Mouse (Mus musculus) embryonic facial prominence, embryonic 11.5 days (tissue): ENCODE measurements around the gene Orm2. TPM values are rescaled to one million over a fixed set of nuclear protein-coding genes. Genes with fewer than 3 reads are reported as not detected.
A peak's percentile ranks its signal among the peaks of the same experiment; 100 is the strongest.

Source experiments
- ATAC-seq: fragments of 200-750 bp; cut with Nextera tagmentation; replicated peaks from 2 replicates; pipeline ENCODE4 v1.8.0; 2017; ENCODE audit warnings: low read depth; ENCODE audit not compliant: insufficient number of reproducible peaks, low FRiP score, low TSS enrichment
- DNase-seq: peaks from one replicate; pipeline ENCODE4 v3.0.0-alpha.2; 2015; ENCODE audit warnings: low spot score
- H3K27ac ChIP-seq: fragments of 300-500 bp; sonication (generic); replicated peaks from 2 replicates; pipeline ENCODE4 v1.5.1; 2014; ENCODE audit warnings: mild to moderate bottlenecking, low read depth, low read length, control low read depth
- H3K27me3 ChIP-seq: fragments of 300-500 bp; sonication (generic); 2 replicates; pipeline ENCODE4 v1.6.1; 2014; ENCODE audit warnings: mild to moderate bottlenecking, low read length, moderate library complexity, mixed read lengths; ENCODE audit not compliant: control insufficient read depth, insufficient read depth
- H3K36me3 ChIP-seq: fragments of 300-500 bp; sonication (generic); replicated peaks from 2 replicates; pipeline ENCODE4 v1.6.1; 2014; ENCODE audit warnings: low read depth, mild to moderate bottlenecking, low read length, moderate library complexity, mixed read lengths; ENCODE audit not compliant: control insufficient read depth, insufficient read depth
- H3K4me1 ChIP-seq: fragments of 300-500 bp; sonication (generic); 2 replicates; pipeline ENCODE4 v1.6.1; 2014; ENCODE audit warnings: low read length, mixed read lengths; ENCODE audit not compliant: control insufficient read depth, insufficient read depth
- H3K4me2 ChIP-seq: fragments of 300-500 bp; sonication (generic); 2 replicates; pipeline ENCODE4 v1.6.1; 2014; ENCODE audit warnings: low read depth, mild to moderate bottlenecking, control low read depth, low read length, moderate library complexity
- H3K4me3 ChIP-seq: fragments of 300-500 bp; sonication (generic); 2 replicates; pipeline ENCODE4 v1.5.1; 2014; ENCODE audit warnings: low read depth, low read length, control low read depth
- H3K9ac ChIP-seq: fragments of 300-500 bp; sonication (generic); replicated peaks from 2 replicates; pipeline ENCODE4 v1.6.1; 2014; ENCODE audit warnings: mild to moderate bottlenecking, control low read depth, low read length
- H3K9me3 ChIP-seq: fragments of 300-500 bp; sonication (generic); replicated peaks from 2 replicates; pipeline ENCODE4 v1.6.1; 2016; ENCODE audit warnings: mild to moderate bottlenecking, low read length, inconsistent platforms, mixed read lengths; ENCODE audit not compliant: control insufficient read depth
- WGBS: fragments of 180-500 bp; shearing (Covaris S2); extraction: QIAGEN DNeasy Blood & Tissue Kit; methylation state at CpG from one replicate; pipeline ENCODE4 v1.1.7; 2014; 5-methylcytosine and 5-hydroxymethylcytosine counted together
- polyA plus RNA-seq: library from polyadenylated mRNA; unstranded; fragments of >200 nt; fragmentation: Nextera tagmentation; extraction: Ambion mirVana; gene quantifications from 2 replicates; pipeline ENCODE4 v1.2.1, GENCODE M21; 2014

Orm2 gene
- polyA plus RNA-seq, 1 experiment from 2014 or later = not detected

GRCm38 (mm10) chr4:63368577-63368976 lies 6.3 kb downstream of the Orm2 start:
- 18% methylated on average over 4 of the region's 4 CpGs for WGBS
- H3K9me3 ChIP-seq = no peaks in the 10 kb centered on the region
- H3K27me3 ChIP-seq = no peaks in the 10 kb centered on the region
- ATAC-seq = 0 out of 2 replicates have a peak, but pooled peaks have one; percentile 27
- no peaks in the 10 kb centered on the region; the same call in 1 of the 2 replicates for H3K36me3 ChIP-seq
- no peak overlapping the region for H3K9ac ChIP-seq
- H3K27ac ChIP-seq = no peak overlapping the region
- DNase-seq = peak; percentile 85
- H3K4me2 ChIP-seq = no peak overlapping the region
- no peaks in the 10 kb centered on the region for H3K4me1 ChIP-seq
- no peak overlapping the region for H3K4me3 ChIP-seq

- no peaks in the 10 kb centered on the region for H3K9me3 ChIP-seq
- DNase-seq (no peak), ATAC-seq (no peak)
- no peak overlapping the region for H3K4me3 ChIP-seq
- H3K27ac ChIP-seq = no peak overlapping the region
- H3K4me2 ChIP-seq = no peak overlapping the region
- no peaks in the 10 kb centered on the region; the same call in 1 of the 2 replicates for H3K36me3 ChIP-seq
- no peaks in the 10 kb centered on the region for H3K4me1 ChIP-seq
- 42% methylated on average over 7 of the region's 7 CpGs for WGBS
- H3K9ac ChIP-seq = no peak overlapping the region
- no peaks in the 10 kb centered on the region for H3K27me3 ChIP-seq
These were observed 8.6 kb downstream of the Orm2 start for GRCm38 (mm10) chr4:63370897-63371296.

GRCm38 (mm10) chr4:63371890-63372289 lies 9.6 kb downstream of the Orm2 start:
- Histone ChIP-seq H3K4me3 (no peak overlapping the region), H3K4me1 (no peaks in the 10 kb centered on the region), H3K9me3 (no peaks in the 10 kb centered on the region), H3K9ac (no peak overlapping the region), H3K27ac (no peak overlapping the region), H3K27me3 (no peaks in the 10 kb centered on the region), H3K4me2 (no peak overlapping the region), H3K36me3 (no peaks in the 10 kb centered on the region; the same call in none of the 2 replicates)
- ATAC-seq = no peak
- peak; percentile 63 for DNase-seq
- WGBS = 58% methylated on average over 3 of the region's 3 CpGs

- Histone ChIP-seq H3K27ac (no peak overlapping the region), H3K9ac (no peak overlapping the region), H3K27me3 (no peaks in the 10 kb centered on the region), H3K9me3 (no peaks in the 10 kb centered on the region), H3K4me2 (no peak overlapping the region), H3K4me1 (no peaks in the 10 kb centered on the region), H3K4me3 (no peak overlapping the region), H3K36me3 (no peaks in the 10 kb centered on the region; the same call in none of the 2 replicates)
- DNase-seq (no peak), ATAC-seq (no peak)
- WGBS = 93% methylated on average over 8 of the region's 8 CpGs
These were observed 11.2 kb downstream of the Orm2 start for GRCm38 (mm10) chr4:63373404-63373803.

- no peaks in the 10 kb centered on the region for H3K9me3 ChIP-seq
- ATAC-seq = no peak
- no peak overlapping the region for H3K27ac ChIP-seq
- peaks cover 2% of the 10 kb centered on the region for H3K36me3 ChIP-seq
- H3K9ac ChIP-seq = no peak overlapping the region
- H3K4me1 ChIP-seq = no peaks in the 10 kb centered on the region
- H3K27me3 ChIP-seq = no peaks in the 10 kb centered on the region
- H3K4me2 ChIP-seq = no peak overlapping the region
- WGBS = 84% methylated on average over 12 of the region's 12 CpGs
- DNase-seq = no peak
- H3K4me3 ChIP-seq = no peak overlapping the region
These were observed 12.1 kb downstream of the Orm2 start for GRCm38 (mm10) chr4:63374331-63374730.

GRCm38 (mm10) chr4:63375367-63375766 lies 13.1 kb downstream of the Orm2 start:
- no peak overlapping the region for H3K9ac ChIP-seq

GRCm38 (mm10) chr4:63377483-63377882 lies 15.2 kb downstream of the Orm2 start:
- H3K9ac ChIP-seq = no peak overlapping the region

More at GRCm38 (mm10) chr4:63375367-63375766, 13.1 kb downstream of the Orm2 start:
- Histone ChIP-seq H3K4me3 (no peak overlapping the region), H3K27me3 (no peaks in the 10 kb centered on the region), H3K4me2 (no peak overlapping the region), H3K36me3 (peaks cover 2% of the 10 kb centered on the region), H3K9me3 (no peaks in the 10 kb centered on the region), H3K4me1 (no peaks in the 10 kb centered on the region), H3K27ac (no peak overlapping the region)
- ATAC-seq (no peak), DNase-seq (no peak)
- WGBS = 67% methylated on average over 1 of the region's 1 CpGs

GRCm38 (mm10) chr4:63382676-63383369 lies 20.6 kb downstream of the Orm2 start:
- H3K27ac ChIP-seq = no peak overlapping the region
- H3K36me3 ChIP-seq = peaks cover 2% of the 10 kb centered on the region
- no peak overlapping the region for H3K4me2 ChIP-seq
- no peak for DNase-seq
- no peak overlapping the region for H3K4me3 ChIP-seq
- H3K27me3 ChIP-seq = no peaks in the 10 kb centered on the region
- no peaks in the 10 kb centered on the region for H3K4me1 ChIP-seq
- ATAC-seq = no peak
- H3K9me3 ChIP-seq = no peaks in the 10 kb centered on the region
- H3K9ac ChIP-seq = no peak overlapping the region
- WGBS = 90% methylated on average over 4 of the region's 4 CpGs

More at GRCm38 (mm10) chr4:63377483-63377882, 15.2 kb downstream of the Orm2 start:
- Histone ChIP-seq H3K27ac (no peak overlapping the region), H3K4me1 (no peaks in the 10 kb centered on the region), H3K4me3 (no peak overlapping the region), H3K36me3 (peaks cover 2% of the 10 kb centered on the region), H3K9me3 (no peaks in the 10 kb centered on the region), H3K27me3 (no peaks in the 10 kb centered on the region), H3K4me2 (no peak overlapping the region)
- WGBS = 67% methylated on average over 7 of the region's 7 CpGs
- ATAC-seq (no peak), DNase-seq (no peak)
